Mouse (Mus musculus): ENCODE data around the gene Gmpr2.

DNA sequence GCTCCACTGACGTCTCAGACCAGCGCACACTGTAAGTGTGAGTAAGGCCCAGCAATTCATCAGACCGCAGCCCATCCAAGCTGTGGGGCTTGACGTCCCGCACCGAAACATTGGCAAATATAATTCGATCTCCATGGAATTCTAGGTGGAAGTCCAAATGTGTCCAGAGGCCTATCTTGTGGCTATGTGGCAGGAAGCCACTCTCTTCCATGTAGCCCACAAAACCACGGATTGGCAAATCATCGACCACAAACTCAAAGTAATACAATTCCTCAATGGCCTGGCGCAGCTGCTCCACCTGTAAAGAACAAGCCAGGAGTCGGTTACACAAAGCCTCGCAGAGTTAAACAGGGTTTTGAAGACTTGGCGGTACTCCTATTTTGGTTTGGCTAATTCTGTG, 30.4 kb upstream of the Gmpr2 start:
- no peak for TF ChIP-seq CTCF (IDR thresholded peaks at IDR 0.05; ENCODE audit: low read depth, low read length)
- no peak for TF ChIP-seq POLR2A (IDR thresholded peaks at IDR 0.05; ENCODE audit: borderline replicate concordance, low read depth, low read length)

Measured in bone marrow macrophage, adult 2 months (primary cell).